Mouse (Mus musculus): ENCODE measurements around the gene Adcy5.

- no peak for TF ChIP-seq HCFC1 (IDR thresholded peaks at IDR 0.05; ENCODE audit: low read depth, low read length)
- no peak for TF ChIP-seq TBP (IDR thresholded peaks at IDR 0.05; ENCODE audit: low read depth, low read length)
- TF ChIP-seq NELFE (IDR thresholded peaks at IDR 0.05; ENCODE audit: low read depth, low read length), result no peak
- no peak for TF ChIP-seq MAFK (IDR thresholded peaks at IDR 0.05; ENCODE audit: borderline replicate concordance, low read depth, low read length)
- no peak for TF ChIP-seq CHD2 (IDR thresholded peaks at IDR 0.05; ENCODE audit: low read length)
- TF ChIP-seq POLR2A (IDR thresholded peaks at IDR 0.05; ENCODE audit: control insufficient read depth in 1 of 2, insufficient read depth in 1 of 2, low read depth in 1 of 2, low read length in 2 of 2, poor library complexity in 1 of 2), result no peak
- TF ChIP-seq CTCF (IDR thresholded peaks at IDR 0.05 in 2 of 3, conservative IDR thresholded peaks at IDR 0.05 in 1 of 3; ENCODE audit: control insufficient read depth in 1 of 3, insufficient read depth in 1 of 3, low read depth in 2 of 3, low read length in 3 of 3, poor library complexity in 1 of 3, severe bottlenecking in 1 of 3), result no peak
- TF ChIP-seq TAL1 (IDR thresholded peaks at IDR 0.05; ENCODE audit: low read length), result no peak
- no peak for TF ChIP-seq GATA1 (IDR thresholded peaks at IDR 0.05; ENCODE audit: low read depth, low read length)
- no peak for TF ChIP-seq MAZ (IDR thresholded peaks at IDR 0.05; ENCODE audit: low read depth, low read length)
- no peak for TF ChIP-seq EP300 (IDR thresholded peaks at IDR 0.05; ENCODE audit: low read depth in 1 of 2, low read length in 2 of 2)
- no peak for TF ChIP-seq MEF2A (IDR thresholded peaks at IDR 0.05; ENCODE audit: extremely low read depth, insufficient replicate concordance, low read depth, low read length, poor library complexity, severe bottlenecking)
- TF ChIP-seq ZC3H11A (IDR thresholded peaks at IDR 0.05; ENCODE audit: low read depth, low read length), result no peak
- TF ChIP-seq USF1 (IDR thresholded peaks at IDR 0.05; ENCODE audit: low read depth, low read length), result no peak
Measured at GRCm38 (mm10) chr16:35232153-35232750, 77.6 kb downstream of the Adcy5 start.

All from MEL (cell line).